Mouse (Mus musculus) left cerebral cortex, postnatal 36 days (tissue): ENCODE measurements at regions not wholly inside any gene's neighbourhood (a gene's known extent, or its start where the extent isn't known, plus 50 kb on each side); places are given as distances from the start of the nearest gene placed in this dataset.

ENCODE experiments used
- DNase-seq, 2 experiments: peaks; one replicate each; pipeline ENCODE4 v3.0.0; 2021 to 2022; ENCODE audit warnings: low spot score in 2 of 2, mixed read lengths in 1 of 2
- intact Hi-C: fragments of 180-260 bp; cut with DNase I; formaldehyde crosslinking; loops from one replicate; pipeline ENCODE4 v1.15.1; 2025

GRCm38 (mm10) chr15:88323584-88324375 lies 276.3 kb upstream of the Zdhhc25 start:
- intact Hi-C loops, result no loop called here
- DNase-seq, result no peak

- intact Hi-C loops, result no loop called here
- DNase-seq, result no peak
Measured at GRCm38 (mm10) chr15:88325108-88325507, 275.0 kb upstream of the Zdhhc25 start.

- no peak for DNase-seq
- intact Hi-C loops, result no loop called here
Measured at GRCm38 (mm10) chr15:88353206-88353605, 246.9 kb upstream of the Zdhhc25 start.

- no peak for DNase-seq
- intact Hi-C loops, result no loop called here
Measured at GRCm38 (mm10) chr15:88360375-88361035, 239.6 kb upstream of the Zdhhc25 start.

GRCm38 (mm10) chr15:88361351-88361750 lies 238.8 kb upstream of the Zdhhc25 start:
- intact Hi-C loops, result no loop called here
- DNase-seq, result no peak

GRCm38 (mm10) chr15:88362966-88363365 lies 237.1 kb upstream of the Zdhhc25 start:
- intact Hi-C loops, result no loop called here

GRCm38 (mm10) chr15:88370366-88370765 lies 229.7 kb upstream of the Zdhhc25 start:
- intact Hi-C loops, result no loop called here
- no peak for DNase-seq

More at GRCm38 (mm10) chr15:88362966-88363365, 237.1 kb upstream of the Zdhhc25 start:
- no peak for DNase-seq

GRCm38 (mm10) chr15:88372039-88372438 lies 228.1 kb upstream of the Zdhhc25 start:
- intact Hi-C loops, result no loop called here
- DNase-seq, result no peak

GRCm38 (mm10) chr15:88373923-88374322 lies 226.2 kb upstream of the Zdhhc25 start:
- intact Hi-C loops, result no loop called here
- no peak for DNase-seq

- DNase-seq, result no peak
- intact Hi-C loops, result no loop called here
Measured at GRCm38 (mm10) chr15:88379342-88379741, 220.8 kb upstream of the Zdhhc25 start.

GRCm38 (mm10) chr15:88379951-88380623 lies 220.0 kb upstream of the Zdhhc25 start:
- intact Hi-C loops, result no loop called here
- no peak for DNase-seq

- DNase-seq, result no peak
- intact Hi-C loops, result no loop called here
Measured at GRCm38 (mm10) chr15:88381419-88381818, 218.7 kb upstream of the Zdhhc25 start.

GRCm38 (mm10) chr15:88385943-88386342 lies 214.2 kb upstream of the Zdhhc25 start:
- DNase-seq, result no peak
- intact Hi-C loops, result no loop called here

- DNase-seq, result no peak
- intact Hi-C loops, result no loop called here
Measured at GRCm38 (mm10) chr15:88386711-88387110, 213.4 kb upstream of the Zdhhc25 start.

- no peak for DNase-seq
- intact Hi-C loops, result no loop called here
Measured at GRCm38 (mm10) chr15:88391822-88392221, 208.3 kb upstream of the Zdhhc25 start.

GRCm38 (mm10) chr15:88399064-88399463 lies 201.0 kb upstream of the Zdhhc25 start:
- intact Hi-C loops, result no loop called here
- no peak for DNase-seq

- intact Hi-C loops, result no loop called here
- no peak for DNase-seq
Measured at GRCm38 (mm10) chr15:88399989-88400388, 200.1 kb upstream of the Zdhhc25 start.

- intact Hi-C loops, result no loop called here
- no peak for DNase-seq
Measured at GRCm38 (mm10) chr15:88400787-88401186, 199.3 kb upstream of the Zdhhc25 start.

GRCm38 (mm10) chr15:88408461-88409379 lies 191.4 kb upstream of the Zdhhc25 start:
- peak; percentile 32 to 39 for DNase-seq
- intact Hi-C loops, result loop anchor here (5.0 kb wide), 1 partner anchor 59 kb away; no protein-coding TSS in a partner anchor

- intact Hi-C loops, result no loop called here
- DNase-seq, result no peak
Measured at GRCm38 (mm10) chr15:88414206-88414605, 185.9 kb upstream of the Zdhhc25 start.
